Mouse (Mus musculus) heart, adult 2 months (tissue): Measurements from ENCODE around the gene Fam71f2.

Experiments
- CTCF ChIP-seq: fragments of 200-600 bp; IDR thresholded peaks from 2 replicates; pipeline ENCODE4 v1.8.1; 2022; ENCODE audit warnings: antibody characterized with exemption, mild to moderate bottlenecking, moderate library complexity
- EP300 ChIP-seq: fragments of 200-500 bp; IDR thresholded peaks from 2 replicates; pipeline ENCODE4 v1.6.1; 2011; ENCODE audit warnings: low read depth, low read length, control low read depth; ENCODE audit not compliant: insufficient read depth
- POLR2A ChIP-seq: fragments of 200-500 bp; IDR thresholded peaks from 2 replicates; pipeline ENCODE4 v1.6.1; 2011; ENCODE audit warnings: mild to moderate bottlenecking, low read depth, low read length, control low read depth; ENCODE audit not compliant: insufficient read depth

- TF ChIP-seq CTCF = peak; percentile 88
- no peak for TF ChIP-seq EP300
- TF ChIP-seq POLR2A = no peak
These were observed 38.6 kb upstream of the Fam71f2 start for GRCm38 (mm10) chr6:29240806-29241205.
